Mouse (Mus musculus) thymus, postnatal 0 days (tissue): ENCODE measurements at regions not wholly inside any gene's neighbourhood (a gene's known extent, or its start where the extent isn't known, plus 50 kb on each side); places are given as distances from the start of the nearest gene placed in this dataset.

Experiments
- DNase-seq: peaks from one replicate; pipeline ENCODE4 v3.0.0-alpha.2; 2015; ENCODE audit warnings: low spot score

DNA sequence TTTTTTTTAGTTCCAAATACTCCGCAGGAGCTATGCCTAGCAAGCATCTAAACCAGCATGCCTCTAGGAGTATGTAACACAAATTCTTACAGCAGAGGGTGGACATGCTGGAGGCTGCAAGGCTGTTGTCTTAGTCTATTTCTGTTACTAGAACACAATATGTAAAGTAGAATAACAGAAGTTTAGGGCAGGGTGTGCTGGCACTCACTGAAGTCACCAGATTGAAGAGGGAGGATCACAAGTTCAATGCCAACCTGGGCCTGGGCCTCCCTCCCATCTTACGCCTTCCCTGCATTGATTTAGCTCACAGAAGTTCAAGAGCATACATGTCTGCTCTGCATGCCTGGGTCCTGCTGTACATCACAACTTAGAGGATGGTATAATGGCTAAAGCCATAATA, 280.3 kb upstream of the Fam92a start:
- no peak for DNase-seq

DNA sequence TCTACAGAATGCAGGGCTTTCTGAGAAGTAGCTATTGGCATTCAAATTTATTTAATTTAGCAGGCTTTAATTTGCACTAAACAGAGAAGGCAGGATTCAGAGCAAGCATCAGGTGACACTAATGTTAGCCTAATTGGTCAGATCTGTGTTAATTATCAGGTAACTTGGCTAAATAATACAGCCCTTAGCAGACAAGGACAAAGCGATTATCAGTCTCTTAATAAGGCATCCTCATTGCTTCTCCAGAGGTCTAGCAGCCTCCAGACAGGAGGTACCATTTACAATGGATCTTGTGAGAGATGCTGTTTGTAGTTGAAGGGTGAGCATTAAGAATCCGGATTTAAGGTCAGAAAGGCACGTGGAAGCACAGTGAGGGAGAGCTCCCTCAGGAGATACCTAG, 253.7 kb upstream of the Fam92a start:
- DNase-seq: no peak

DNA sequence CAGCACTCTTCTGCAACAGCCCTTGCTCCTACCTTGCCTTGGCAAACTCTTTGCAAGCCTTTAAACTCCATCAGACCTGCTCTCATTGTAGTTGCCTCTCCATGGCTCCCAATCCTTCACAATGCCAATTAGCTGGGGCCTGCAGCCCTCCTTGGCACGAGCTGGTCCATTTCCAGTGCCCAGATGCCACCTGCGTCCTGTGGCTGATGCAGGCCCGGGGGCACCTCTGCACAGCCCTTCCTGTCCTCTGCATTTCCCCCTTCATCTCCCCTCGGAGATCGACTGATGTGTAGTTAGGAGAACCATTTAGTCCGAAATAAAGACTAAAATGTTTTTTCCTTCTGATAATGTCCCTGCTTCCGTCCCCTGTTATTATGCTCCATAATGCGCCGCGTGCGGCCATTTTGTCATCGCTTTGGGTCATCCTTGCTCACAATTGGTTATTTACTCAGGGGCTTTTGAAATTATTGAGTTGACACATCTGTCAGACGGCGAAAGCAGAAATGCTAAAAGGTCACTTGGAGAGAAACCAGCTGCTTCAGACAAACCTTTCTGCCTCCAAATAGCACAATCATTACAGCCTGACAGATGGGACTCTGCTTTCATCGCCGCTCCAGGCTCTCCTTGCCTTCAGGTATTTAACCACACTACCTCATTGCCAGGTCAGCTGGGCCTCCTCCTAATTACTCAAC, 250.0 kb upstream of the Fam92a start:
- no peak for DNase-seq

GRCm38 (mm10) chr4:12418086-12418485, 246.3 kb upstream of the Fam92a start:
- DNase-seq: no peak

DNA sequence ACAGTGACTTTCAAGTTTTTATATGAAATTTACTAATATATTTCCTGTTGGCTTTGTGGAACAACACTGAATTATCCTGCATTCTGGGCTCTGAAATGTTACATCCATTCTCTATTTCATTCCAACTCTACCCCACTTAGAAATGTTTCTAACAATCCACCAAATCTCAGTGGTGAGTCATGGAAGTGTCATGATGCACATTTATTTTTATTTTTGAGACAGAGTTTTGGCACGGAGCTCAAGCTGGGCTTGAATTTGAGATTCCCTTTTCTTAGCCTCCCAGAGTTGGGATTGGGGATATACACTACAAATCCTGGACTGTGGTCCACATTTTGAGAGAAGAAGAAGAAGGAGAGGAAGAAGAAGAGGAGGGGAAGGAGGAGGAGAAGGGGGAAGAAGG, 223.5 kb upstream of the Fam92a start:
- DNase-seq: no peak

- no peak for DNase-seq
Measured at GRCm38 (mm10) chr4:12376797-12377570, 205.2 kb upstream of the Fam92a start.

DNA sequence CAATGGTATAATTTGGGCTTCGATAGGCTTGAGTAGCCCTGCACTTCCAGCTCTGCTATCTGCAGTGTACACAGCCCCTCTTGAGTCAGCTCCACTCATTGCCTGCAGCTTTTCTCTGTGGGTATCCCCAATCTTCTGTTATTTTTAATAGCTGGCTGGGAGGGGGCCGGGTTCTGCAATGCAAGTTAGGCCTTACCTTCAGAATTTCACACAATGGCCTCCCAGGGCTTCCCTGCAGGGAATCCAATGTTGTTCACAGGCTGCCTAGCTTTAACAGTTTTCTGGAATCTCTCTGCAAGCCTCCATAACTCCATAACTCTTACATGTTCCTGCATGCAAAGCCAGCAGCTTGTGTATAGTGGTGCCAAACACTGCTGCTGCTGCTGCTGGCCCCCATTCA, 197.7 kb upstream of the Fam92a start:
- no peak for DNase-seq

GRCm38 (mm10) chr4:12356992-12357634, 185.3 kb upstream of the Fam92a start:
- no peak for DNase-seq

DNA sequence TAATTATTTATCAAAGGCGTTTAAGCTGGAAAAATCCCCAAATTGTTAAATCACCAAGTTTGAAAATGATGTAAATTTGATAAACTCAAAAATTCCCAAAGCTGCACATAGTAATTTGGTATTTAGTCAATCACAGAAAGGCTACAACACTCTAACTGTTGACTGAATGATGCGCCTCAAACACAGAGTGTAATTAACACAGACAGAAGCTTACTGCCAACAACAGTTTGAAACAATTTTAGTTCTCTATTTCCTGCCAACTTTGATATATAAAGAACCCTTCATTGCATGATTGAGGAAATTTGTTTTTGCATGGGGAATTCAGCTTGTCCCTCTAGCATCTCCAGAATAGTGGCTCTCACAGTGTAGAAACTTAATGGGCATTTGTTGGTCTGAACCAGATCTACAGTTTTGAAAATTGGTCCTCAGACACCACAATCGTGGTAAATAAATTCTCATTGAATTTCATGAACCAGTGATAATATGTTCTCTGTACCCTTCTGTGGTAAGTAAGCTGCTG, 181.6 kb upstream of the Fam92a start:
- DNase-seq: no peak

DNA sequence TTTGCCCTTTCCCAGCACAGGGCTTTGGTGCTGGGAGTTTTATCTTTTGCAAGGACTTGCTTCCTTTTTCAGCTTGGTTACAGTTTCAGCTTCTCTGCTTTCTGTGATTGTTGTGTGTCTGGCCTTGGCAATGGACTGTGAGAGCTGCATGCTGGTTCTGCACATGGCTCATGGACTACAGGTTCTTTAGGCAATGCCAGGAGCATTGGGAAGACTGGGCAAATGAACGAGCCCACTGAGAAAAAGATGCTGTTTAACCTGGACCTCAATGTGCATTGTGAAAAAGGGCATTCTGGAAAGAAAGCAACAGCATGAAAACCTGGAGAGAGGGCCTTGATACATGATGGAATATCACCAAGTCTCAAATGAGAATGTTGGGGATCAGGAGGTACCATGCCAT, 167.4 kb upstream of the Fam92a start:
- no peak for DNase-seq

DNA sequence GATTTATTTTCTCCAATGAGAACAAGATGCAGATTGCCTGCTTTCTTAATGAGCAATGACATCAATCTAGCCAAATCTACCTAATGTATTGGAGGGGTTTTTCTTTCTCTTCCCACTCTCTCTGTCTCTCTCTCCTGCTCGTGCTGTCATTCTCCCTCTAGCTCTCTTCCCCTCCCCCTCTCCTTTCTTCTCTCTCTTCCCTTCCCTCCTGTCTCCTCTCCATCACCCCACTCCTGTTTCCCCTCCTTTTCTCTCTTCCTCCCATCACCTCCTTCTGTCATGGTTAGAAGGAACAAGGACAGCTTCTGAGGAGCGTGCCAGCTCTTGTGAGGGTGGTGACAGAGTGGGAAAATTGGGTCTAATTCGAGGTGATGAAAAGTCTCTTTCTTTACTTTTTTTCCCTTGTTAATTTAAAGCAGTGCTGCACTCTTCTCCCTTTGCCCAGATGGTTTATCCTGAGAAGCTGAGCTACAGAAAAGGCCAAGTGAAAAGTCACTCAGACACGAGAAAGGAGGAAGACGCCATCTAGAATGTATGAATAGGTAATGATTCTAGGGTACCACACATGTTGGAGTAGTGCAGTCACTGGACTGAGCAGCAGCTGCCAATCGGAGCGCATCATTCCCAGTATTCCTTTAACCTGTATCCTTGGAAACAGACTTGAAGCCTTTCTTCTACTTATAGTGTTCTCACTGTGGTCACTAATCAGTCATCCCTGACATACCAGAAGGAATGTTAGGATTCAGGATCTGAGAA, 163.2 kb upstream of the Fam92a start:
- DNase-seq: no peak

GRCm38 (mm10) chr4:12334429-12334828, 162.6 kb upstream of the Fam92a start:
- no peak for DNase-seq

DNA sequence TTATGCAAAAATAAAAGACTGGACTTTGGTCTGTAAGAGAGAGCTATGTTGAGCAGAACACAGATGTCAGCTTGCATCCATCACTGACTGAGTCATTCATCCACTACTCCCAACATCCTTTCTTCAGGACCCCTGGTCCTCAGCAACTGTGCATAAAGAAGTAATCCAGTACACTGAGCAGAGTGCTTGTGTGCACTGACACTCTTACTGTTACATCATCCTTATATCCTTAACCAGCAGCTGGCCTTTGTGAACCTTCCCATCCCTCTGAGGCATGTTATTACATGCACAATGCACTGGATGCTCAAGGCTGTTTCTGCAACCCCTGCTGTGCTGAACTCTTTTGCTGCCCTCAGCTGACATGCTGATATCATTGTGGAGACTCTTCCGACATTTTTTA, 144.2 kb upstream of the Fam92a start:
- DNase-seq: no peak

DNA sequence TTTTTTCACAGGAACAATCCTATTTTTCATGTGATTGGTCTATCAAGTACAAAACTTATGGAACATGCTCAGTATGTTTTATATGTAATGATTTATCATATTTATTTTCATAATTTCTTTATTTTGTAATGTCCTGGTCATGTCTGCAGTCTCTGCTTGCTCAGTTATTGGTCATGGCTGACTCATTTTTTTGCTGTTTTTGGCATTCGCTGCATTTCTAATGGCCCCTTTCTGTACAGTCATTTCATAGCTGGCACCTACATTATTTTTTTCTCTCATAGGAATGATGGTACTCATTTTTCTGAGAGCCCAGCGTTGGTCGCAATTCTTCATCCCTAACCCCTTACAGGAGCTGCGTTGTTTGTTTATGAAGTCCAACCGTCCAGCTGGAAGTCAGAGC, 136.5 kb upstream of the Fam92a start:
- DNase-seq: no peak

DNA sequence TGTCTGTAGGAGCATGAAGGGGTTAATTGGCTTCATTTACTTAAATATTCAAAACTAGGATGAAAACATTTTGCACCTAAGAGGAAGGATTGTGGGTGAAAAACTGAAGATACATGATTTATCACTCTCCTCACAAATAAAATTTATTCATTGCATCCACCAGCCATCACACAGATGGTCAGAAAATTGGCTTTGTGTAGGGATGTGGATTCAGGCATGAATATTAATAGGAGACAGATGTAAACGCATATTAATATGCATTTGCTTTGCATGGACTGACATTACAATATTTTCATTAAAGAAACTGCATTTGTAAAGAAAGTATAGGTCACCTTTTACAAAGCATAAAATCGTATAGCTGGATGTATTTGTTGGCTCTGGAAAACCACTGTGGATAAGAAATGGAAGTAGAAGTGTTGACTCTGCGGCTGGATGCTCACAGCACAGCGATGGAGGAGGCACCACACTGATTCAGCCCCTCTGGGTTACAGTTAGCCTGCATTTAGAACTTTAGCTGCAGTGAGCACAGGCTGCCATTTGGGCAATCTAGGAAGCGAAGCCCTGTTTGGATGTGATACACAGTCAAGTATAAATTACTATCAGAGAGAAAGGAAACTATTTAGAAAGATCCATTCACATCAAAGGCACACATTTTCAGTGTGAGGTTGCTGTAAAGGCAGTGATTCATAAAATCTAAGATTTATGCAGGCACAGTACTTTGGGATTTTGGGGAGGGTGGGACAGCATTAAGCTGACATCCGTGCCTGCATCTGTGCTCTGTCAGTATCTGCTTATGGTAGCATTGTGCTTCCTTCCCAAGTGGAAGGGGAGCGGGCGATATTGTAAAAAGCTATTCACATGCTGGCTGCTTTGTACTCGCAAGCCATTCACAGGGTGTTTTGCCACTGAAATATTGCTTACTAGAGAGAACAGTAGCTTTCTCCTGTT, 135.1 kb upstream of the Fam92a start:
- DNase-seq: no peak

GRCm38 (mm10) chr4:12287079-12287686, 115.4 kb upstream of the Fam92a start:
- DNase-seq: no peak

- no peak for DNase-seq
Measured at GRCm38 (mm10) chr4:12286391-12286790, 114.6 kb upstream of the Fam92a start.

DNA sequence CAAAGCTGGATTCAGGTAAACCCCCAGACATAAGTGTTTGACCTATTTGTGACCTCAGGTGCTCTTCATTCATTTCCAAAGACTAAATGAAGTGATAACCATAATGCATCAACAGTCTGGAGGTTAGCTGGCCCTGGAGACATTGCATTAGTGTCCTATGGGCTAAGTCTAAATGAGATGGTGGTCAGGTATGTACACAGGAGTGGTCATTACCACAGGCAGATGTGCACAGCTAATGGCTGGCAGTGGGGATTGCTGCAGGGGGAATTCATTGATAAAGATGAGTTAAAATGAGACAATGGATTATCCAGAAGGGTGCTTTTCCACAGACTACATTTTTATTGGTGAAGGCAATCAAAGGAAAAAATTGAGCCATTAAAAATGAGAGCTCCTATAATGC, 114.2 kb upstream of the Fam92a start:
- DNase-seq: no peak

GRCm38 (mm10) chr4:12277949-12278348, 106.1 kb upstream of the Fam92a start:
- no peak for DNase-seq

GRCm38 (mm10) chr4:12273369-12273768, 101.6 kb upstream of the Fam92a start:
- DNase-seq: no peak
